Mouse (Mus musculus) G1E (cell line): ENCODE measurements around the gene Grk1.

Source experiments
- CTCF ChIP-seq: IDR thresholded peaks from 2 replicates; pipeline ENCODE4 v1.5.1; 2012; ENCODE audit warnings: low read depth, low read length, inconsistent platforms, mixed read lengths
- GATA1 ChIP-seq: IDR thresholded peaks from 2 replicates; pipeline ENCODE4 v1.6.1; 2012; ENCODE audit warnings: borderline replicate concordance, low read length, inconsistent platforms, mixed read lengths
- TAL1 ChIP-seq: conservative IDR thresholded peaks from 2 replicates; pipeline ENCODE4 v1.6.1; 2012; ENCODE audit warnings: low read depth, low read length, inconsistent platforms, mixed read lengths

DNA sequence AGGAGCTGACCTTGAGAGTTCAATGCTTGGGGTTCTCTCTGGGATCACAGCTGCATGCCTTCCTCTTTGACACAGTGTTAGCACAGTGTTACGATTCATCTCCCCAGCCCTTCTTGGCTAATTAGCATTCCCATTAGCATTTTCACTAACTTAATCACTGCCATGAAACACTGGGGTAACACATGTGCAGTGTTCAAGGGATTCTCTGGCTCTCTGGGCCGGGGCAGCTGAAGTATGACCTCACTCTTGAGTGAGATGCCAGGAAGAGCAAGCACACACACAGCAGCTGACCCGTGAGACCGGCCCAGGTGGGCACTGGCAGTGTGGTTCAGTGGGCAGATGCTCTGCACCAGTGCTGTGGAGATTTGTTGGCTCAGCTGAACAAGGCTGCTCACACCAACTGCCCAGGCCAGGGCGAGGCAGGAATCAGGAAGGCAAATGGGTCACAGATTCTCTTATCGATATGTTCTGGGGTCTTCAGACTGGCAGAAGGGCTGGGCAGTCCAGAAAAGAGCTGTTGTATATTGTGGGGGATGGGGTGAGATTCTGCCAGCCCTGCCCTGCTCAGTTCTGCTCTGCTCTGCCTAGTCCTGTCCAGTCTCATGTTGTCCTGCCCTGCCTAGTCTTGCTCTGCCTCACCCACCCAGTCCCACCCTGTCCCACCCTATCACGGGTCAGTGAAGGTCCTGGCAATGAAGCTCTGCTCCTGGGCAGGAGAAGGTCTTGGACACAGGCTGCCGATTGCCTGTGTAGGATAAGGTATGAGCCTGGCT lies 49.6 kb downstream of the Grk1 start:
- TF ChIP-seq CTCF, result no peak
- TF ChIP-seq GATA1, result no peak
- TF ChIP-seq TAL1, result no peak
